Mouse (Mus musculus): Measurements from ENCODE around the gene Eml3.
"Not testable (repeated sequence)": the region's sequence is repeated elsewhere in the genome, so short reads cannot be mapped to it uniquely, and the experiment has no call there.

Eml3 gene

GRCm38 (mm10) chr19:8953135-8954039 lies 24.0 kb downstream of the Eml3 start, which contains the start of gene Tut1:
Tut1 (plus strand) TSS chr19:8953847.
- DNase-seq: peak; percentile 85

DNA sequence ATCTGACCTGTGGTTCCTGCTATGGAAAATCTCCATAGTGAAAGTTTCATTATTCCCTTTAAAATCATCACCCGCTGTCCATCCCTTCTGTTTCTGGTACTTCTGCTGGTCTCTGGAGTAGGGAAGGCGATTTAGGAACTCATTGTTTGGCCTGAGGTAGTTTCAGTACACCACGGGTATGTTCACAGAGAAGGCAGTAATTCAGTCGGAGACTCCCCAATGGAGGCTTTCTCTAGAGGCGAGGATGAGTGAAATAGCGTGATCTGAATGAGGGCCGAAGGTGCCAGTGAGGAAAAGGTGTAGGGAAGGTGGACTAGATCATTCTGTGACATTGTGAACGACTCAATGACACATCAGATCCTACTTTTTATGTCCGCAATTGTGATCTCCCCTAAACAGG lies 24.8 kb downstream of the Eml3 start:
- DNase-seq: no peak

DNA sequence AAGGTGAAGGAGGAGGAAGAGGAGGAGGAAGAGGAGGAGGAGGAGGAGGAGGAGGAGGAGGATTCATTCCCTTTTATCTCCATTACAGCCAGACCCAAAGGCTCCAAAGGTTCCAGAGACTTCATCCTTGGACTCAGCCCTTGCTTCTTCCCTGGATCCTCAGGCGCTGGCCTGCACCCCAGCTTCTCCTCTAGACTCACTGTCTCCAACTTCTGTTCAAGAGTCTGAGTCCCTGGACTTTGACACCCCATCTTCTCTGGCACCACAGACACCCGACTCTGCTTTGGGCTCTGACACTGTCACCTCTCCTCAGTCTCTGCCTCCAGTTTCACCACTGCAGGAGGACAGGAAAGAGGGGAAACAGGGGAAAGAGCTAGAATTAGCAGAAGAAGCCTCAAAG lies 32.9 kb downstream of the Eml3 start:
- no peak for DNase-seq

DNA sequence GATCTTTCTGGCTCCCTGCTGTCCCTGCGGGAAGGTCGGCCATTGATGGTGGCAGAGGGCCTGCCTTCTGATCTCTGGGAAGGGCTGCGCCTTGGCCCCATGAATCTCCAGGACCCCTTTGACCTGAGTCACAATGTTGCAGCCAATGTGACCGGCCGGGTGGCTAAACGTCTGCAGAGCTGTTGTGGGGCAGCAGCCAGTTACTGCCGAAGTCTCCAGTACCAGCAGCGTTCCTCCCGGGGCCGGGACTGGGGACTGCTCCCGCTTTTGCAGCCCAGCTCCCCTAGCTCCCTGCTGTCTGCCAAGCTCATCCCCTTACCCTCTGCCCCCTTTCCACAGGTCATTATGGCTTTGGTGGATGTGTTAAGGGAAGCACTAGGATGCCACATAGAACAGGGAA lies 35.7 kb downstream of the Eml3 start:
- peak; percentile 20 for DNase-seq

DNA sequence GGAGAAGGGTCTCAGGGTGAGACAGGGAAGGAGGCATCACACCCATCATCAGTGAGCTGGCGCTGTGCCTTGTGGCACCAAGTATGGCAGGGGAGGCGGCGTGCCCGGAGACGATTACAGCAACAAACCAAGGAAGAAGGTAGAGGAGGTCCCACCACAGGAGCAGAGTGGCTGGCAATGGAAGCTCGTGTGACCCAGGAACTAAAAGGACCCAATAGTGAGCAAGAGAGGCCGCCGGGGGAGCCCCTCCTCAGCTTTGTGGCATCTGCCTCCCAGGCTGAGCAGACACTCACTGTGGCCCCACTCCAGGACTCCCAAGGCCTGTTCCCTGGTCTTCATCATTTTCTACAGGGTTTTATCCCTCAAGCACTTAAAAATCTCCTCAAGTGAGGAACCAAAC lies 36.4 kb downstream of the Eml3 start:
- DNase-seq: peak; percentile 33

- no peak for DNase-seq
Measured at GRCm38 (mm10) chr19:8966198-8966589, 36.8 kb downstream of the Eml3 start.

DNA sequence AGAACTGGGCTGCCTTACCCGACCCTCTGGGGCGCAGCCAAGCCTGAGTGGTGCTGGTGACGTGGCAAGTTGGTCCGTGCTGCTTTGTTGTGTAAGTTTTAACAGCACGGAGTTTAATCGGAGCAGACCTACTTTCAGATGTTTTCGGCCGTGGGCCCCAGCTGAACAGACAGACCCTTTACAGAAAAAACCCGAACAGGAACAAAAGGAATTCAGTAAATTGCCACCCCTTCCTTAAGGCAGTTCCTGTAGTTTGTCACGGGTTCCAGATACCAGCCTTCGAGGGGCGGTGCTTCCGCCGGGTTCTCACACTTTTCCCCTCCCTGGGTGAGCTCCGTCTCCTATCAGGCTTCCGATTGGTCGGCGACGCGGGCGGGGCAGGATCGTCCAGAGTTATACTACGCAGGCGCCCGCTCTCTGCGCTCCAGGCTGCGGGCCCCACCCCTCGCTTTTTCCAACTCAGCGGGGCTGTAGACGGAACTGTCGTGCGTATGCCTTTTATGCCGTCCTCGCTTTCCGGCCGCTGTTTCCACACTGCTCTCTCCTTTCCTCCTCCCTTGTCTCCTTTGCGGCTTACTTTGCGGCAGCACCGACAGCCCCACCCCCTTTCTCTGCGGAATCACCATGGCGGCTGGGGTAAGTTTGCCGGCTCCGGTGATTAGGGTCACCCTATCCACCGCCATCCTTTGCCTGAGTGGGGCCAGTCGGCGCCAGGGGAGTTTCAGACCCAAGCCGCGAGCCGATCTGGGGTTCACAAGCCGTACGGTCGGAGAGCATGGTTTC lies 37.4 kb downstream of the Eml3 start, which contains the start of gene Eef1g:
Gene Eef1g, plus strand, starts transcription at position 452 of the 783 bp plus-strand sequence.
- DNase-seq: peak; percentile 97

GRCm38 (mm10) chr19:8967373-8967743 lies 38.0 kb downstream of the Eml3 start:
- DNase-seq: no peak

GRCm38 (mm10) chr19:8967893-8968292 lies 38.5 kb downstream of the Eml3 start:
- DNase-seq: no peak

DNA sequence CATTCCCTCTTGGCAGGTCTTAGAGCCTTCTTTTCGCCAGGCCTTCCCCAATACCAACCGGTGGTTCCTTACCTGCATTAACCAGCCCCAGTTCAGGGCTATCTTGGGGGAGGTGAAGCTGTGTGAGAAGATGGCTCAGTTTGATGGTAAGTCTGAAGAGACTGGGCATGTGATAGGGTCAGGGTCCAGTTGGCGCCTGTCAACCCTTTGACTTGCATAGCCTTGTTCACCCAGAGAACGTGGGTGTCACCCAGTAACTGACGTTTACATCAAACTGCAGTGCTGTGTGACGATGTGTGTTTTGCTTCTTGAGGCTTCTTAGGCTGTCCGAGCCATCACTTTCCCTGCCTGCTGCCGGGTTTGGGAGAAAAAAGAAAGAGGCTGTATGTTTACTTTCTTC lies 43.1 kb downstream of the Eml3 start:
- DNase-seq: not testable (repeated sequence)

DNA sequence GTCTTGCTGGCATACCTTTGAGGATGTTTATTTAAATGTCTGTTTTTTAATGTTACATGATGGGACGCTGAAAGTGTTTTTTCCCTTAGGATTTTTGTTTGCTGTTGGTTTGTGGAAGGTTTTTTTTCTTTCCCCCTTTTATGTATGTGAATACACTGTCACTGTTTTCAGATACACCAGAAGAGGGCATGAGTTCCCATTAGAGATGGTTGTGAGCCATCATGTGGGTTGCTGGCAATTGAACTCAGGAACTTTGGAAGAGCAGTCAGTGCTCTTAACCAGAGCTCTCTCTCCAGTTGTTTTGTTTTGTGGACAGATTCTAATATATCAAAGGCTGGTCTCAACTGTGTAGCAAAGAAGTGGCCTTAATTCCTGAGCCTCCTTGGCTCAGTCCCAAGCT lies 45.3 kb downstream of the Eml3 start:
- no peak for DNase-seq

DNA sequence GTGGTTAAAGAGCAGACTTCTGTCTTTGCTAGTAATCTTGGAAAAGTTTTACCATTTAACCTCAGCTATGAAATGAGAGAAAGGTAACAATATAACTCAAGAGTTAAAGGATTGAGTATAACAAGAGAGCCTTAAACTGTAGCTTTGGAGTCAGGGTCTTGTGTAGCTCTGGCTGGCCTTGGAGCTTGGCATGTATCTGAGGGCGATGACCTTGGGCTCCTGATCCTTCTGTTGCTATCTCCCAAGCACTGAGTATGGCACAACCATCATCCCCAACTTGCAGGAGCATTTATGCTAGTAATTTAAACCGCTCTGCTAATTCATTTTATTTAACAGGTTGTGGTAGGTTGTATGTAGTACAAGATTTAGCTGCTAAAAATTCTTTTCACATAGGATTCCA lies 46.1 kb downstream of the Eml3 start:
- DNase-seq: no peak

- peak; percentile 70 for DNase-seq
Measured at GRCm38 (mm10) chr19:8976535-8976934, 47.2 kb downstream of the Eml3 start.

DNA sequence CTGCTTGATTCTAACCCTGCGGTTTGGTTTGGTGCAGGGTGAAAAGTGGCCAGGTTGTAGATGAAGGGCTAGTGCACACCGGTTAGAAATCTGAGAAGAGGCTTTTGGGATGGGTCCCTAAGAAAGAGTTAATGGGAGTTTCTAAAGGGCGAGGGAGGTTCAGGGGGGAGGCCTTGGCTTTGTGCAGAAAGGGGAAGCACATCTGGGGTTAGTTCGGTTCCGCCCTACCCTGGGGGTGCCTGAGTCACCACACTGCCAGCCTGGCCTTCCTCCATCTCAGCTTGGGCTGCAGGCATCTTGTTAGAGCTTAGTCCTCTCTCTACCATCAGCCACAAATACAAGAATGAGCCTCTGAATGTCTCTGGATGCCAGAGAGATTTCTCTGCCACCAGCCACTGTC lies 51.4 kb downstream of the Eml3 start:
- no peak for DNase-seq

- DNase-seq: no peak
Measured at GRCm38 (mm10) chr19:8981450-8982168, 52.3 kb downstream of the Eml3 start.

DNA sequence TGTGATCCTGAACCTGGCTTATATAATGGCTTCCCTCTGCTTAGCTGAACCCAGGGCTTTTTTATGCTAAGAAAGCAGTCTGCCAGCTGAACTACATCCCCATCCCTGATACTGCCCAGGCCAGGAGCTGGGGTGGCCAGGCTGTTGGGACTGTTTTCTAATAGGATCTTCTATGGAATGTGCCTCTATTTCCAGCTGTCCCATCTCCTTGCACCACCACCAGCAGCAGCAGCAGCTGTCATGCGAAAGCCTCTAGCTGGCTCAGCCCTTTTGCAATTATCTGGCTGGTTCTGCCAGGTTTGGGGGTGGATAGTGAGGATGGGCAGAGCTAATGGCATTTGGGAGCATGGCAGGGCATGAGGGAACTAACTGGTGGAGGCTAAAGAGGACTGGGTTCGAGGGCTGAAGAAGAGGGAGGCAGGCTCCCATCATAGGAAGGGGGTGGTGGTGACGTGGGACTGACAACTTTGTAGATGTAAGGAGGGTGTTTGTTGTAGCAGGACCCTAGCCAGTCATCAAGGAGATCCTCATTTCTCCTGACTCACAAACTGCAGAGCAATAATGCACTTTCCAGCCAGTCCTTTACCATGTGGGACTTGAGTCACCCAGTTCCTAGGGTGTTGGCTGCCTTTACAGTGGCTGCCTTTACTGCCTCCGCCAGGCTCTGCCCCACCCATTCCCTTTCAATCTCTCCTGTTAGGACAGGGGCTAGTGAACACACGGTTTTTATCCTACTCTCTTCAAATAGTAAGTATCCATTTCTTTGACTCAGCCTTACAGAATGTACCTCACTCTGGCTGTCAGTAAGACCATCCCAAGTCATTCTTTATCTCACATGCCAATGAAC lies 53.2 kb downstream of the Eml3 start:
- no peak for DNase-seq

DNA sequence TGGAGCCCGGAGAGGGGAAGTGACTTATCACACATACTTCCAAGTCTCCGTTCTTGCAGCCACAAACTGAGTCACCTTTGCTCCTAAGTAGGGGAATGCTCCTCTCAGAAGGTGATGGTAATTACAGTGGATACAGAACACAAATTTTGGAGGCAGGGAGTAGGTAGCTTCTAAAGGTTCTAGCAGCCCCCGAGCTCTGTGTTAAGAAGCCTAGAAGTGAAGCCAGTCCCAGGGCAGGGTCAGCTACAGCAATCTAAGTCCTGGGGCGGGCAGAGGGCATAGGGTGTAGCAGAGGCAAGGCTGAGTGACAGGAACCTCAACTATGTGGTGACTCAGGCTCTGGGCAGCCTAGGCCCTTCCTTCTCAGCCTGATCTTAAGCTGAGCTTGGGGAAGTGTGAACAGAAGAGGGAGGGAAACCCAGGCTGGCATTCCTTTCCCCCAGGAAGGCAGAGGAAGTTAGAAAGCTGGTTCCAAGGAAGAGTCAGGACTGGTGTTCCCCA lies 53.8 kb downstream of the Eml3 start:
- no peak for DNase-seq

DNA sequence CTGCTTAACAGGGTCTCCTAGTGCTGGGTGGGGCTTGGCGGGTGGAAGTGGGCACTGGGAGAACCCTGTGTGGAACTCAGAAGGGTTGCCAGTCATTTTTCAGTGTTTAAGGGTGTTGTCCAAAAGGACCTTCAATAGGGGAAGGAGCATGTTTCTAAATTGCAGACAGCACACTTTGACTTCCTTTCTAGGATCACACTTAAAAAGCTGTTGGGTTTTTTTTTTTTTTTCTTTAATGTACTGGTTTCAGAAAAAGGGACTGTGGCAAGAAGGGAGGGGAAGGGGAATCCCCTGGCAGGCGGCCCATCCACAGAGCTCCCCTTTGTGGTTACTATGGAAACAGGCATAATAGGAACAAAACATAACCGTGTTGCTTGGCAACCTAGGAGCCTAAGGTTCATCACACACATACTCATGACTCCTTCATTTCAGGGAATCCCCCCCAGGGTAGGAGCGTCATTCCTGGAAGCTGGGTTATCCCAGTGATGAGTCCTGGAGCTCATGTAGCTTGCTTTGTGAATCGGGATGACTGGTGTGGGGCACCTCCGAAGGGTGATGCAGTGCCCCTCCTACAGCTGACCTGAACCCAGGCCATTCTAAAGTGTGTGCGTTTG lies 55.0 kb downstream of the Eml3 start:
- DNase-seq: peak; percentile 52

DNA sequence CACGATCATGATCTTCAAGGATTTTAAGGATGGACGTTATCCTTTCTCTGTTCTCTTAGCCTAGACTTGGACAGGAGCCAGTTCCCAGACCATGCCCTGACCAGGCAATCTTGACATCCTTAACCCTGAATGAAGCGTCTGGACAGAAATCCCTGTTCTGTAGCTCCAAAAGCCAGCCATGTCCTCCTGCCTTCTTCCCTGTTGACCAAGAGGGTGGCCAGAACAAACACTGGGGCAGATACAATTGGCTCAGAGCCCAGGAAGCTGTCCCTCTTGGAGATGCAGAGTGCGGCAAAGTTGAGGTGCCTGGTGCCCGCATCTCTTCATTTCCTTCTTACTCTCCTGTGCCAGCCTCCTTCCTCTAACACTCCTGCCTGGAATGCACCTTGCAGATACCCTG lies 56.5 kb downstream of the Eml3 start:
- no peak for DNase-seq

- DNase-seq: no peak
Measured at GRCm38 (mm10) chr19:8987816-8988215, 58.5 kb downstream of the Eml3 start.

DNA sequence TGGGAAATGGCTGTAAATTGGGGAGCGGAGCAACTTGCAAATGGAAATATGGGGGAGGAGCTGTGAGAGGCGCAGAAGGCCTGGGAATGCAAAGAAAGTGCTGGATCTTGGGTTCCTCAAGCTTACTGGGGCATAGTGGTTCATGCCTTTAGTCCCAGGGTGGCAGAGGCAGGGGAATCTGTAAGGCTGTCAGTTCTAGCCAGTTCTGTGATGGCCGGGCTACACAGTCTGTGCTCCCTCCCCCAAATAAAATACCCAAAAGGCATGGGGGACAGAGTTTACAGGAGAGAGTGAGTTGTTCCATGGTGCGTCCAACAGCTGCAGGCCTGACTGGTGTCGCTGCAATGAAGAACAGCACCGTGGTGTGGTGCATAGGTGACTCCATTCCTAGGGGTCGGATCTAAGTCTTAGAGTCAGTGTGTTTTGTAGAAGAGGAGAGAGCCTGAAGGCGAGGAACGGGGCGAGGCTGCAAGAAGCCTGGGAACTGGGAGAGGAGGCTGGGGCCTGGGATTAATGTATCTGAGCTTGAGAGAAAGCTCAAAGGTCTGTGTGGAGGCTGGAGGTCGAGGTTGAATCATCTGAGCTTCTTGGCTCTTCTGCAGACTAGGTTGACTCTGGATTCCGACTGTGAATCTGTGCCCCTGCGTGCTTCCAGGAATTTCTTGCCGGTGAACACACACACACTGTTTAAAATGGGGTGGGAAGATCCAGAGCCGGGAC lies 59.2 kb downstream of the Eml3 start:
- no peak for DNase-seq
